24 mouse cellular contexts compared by ENCODE assay signal in genomic region chr2:28912961-28913360, GRCm38 (mm10). TPM values are rescaled to one million over a fixed set of nuclear protein-coding genes. Genes with fewer than 3 reads are reported as not detected.
DNase-seq lines count a peak whose midpoint lies in the region; ATAC-seq and TF ChIP-seq lines count a peak whose summit lies in the region.
"Had no signal": no experiment of that assay in that cellular context is flagged by ENCODE, and none has a peak within 500 bp of the region (broad histone marks: within the 10 kb centered on the region; RNA-seq: fewer than 3 reads in every experiment).

No protein-coding gene starts in this region.

- WGBS in forebrain, embryonic 10.5 days: 1% methylated on average over 4 of the region's 4 CpGs
- under 1% methylated on average over 4 of the region's 4 CpGs for WGBS in forebrain, embryonic 12.5 days
- WGBS in hindbrain, embryonic 13.5 days: under 1% methylated on average over 4 of the region's 4 CpGs
- WGBS in midbrain, embryonic 10.5 days: under 1% methylated on average over 4 of the region's 4 CpGs
- 5% methylated on average over 4 of the region's 4 CpGs for WGBS in midbrain, postnatal 0 days
- WGBS in liver, embryonic 11.5 days: 7% methylated on average over 4 of the region's 4 CpGs

- TF ChIP-seq CTCF in midbrain, postnatal 0 days (IDR thresholded peaks at IDR 0.05): no peak

- H3K4me2 ChIP-seq in forebrain, embryonic 12.5 days: no peak overlapping the region
- no peak overlapping the region for H3K4me2 ChIP-seq in hindbrain, embryonic 13.5 days
- peak overlapping the region; percentile 40 for H3K4me2 ChIP-seq in midbrain, postnatal 0 days (ENCODE audit: low read depth, low read length, poor library complexity, severe bottlenecking)
- no peak overlapping the region for H3K4me2 ChIP-seq in liver, embryonic 11.5 days
- H3K4me2 ChIP-seq: embryonic facial prominence, embryonic 13.5 days; heart, embryonic 12.5 days had no signal

- DNase-seq in forebrain, embryonic 10.5 days (ENCODE audit: extremely low spot score, low spot score): peak; percentile 33
- DNase-seq in midbrain, embryonic 10.5 days (ENCODE audit: low spot score): peak; percentile 48
- DNase-seq in midbrain, postnatal 0 days (ENCODE audit: low spot score): no peak
- DNase-seq in liver, embryonic 11.5 days (ENCODE audit: low spot score): no peak
- no peak for DNase-seq in layer of hippocampus, adult 9-10 months (ENCODE audit: low spot score)
- no peak for DNase-seq in lung, adult 18-20 months
- DNase-seq: adrenal gland, adult 8-10 months; cerebellum, adult 9-10 months; gastrocnemius, adult 2 months; heart, adult 11 months; heart, postnatal 14 days; liver; liver, postnatal 0 days; lung, postnatal 36 days had no signal

- H3K9me3 ChIP-seq in forebrain, embryonic 10.5 days: no peaks in the 10 kb centered on the region
- no peaks in the 10 kb centered on the region for H3K9me3 ChIP-seq in forebrain, embryonic 12.5 days
- no peaks in the 10 kb centered on the region for H3K9me3 ChIP-seq in hindbrain, embryonic 13.5 days
- H3K9me3 ChIP-seq in midbrain, embryonic 10.5 days (replicated peaks): no peaks in the 10 kb centered on the region
- no peaks in the 10 kb centered on the region for H3K9me3 ChIP-seq in midbrain, postnatal 0 days (ENCODE audit: low read length)
- no peaks in the 10 kb centered on the region for H3K9me3 ChIP-seq in liver, embryonic 11.5 days (ENCODE audit: control insufficient read depth, low read length)
- H3K9me3 ChIP-seq: embryonic facial prominence, embryonic 13.5 days; heart, embryonic 12.5 days had no signal

- no peaks in the 10 kb centered on the region for H3K36me3 ChIP-seq in forebrain, embryonic 10.5 days (replicated peaks)
- no peaks in the 10 kb centered on the region for H3K36me3 ChIP-seq in forebrain, embryonic 12.5 days (replicated peaks)
- H3K36me3 ChIP-seq in hindbrain, embryonic 13.5 days: no peaks in the 10 kb centered on the region
- no peaks in the 10 kb centered on the region for H3K36me3 ChIP-seq in midbrain, embryonic 10.5 days
- no peaks in the 10 kb centered on the region; the same call in 1 of the 2 replicates for H3K36me3 ChIP-seq in midbrain, postnatal 0 days (ENCODE audit: insufficient read depth, low read length)
- H3K36me3 ChIP-seq in liver, embryonic 11.5 days (ENCODE audit: control insufficient read depth, insufficient read depth, low read length): no peaks in the 10 kb centered on the region
- H3K36me3 ChIP-seq: embryonic facial prominence, embryonic 13.5 days; heart, embryonic 12.5 days had no signal

- peaks cover 63% of the 10 kb centered on the region for H3K4me1 ChIP-seq in forebrain, embryonic 10.5 days
- H3K4me1 ChIP-seq in forebrain, embryonic 12.5 days: peaks cover 55% of the 10 kb centered on the region
- H3K4me1 ChIP-seq in hindbrain, embryonic 13.5 days (replicated peaks): peaks cover 44% of the 10 kb centered on the region
- peaks cover 62% of the 10 kb centered on the region for H3K4me1 ChIP-seq in midbrain, embryonic 10.5 days
- no peaks in the 10 kb centered on the region; the same call in 1 of the 2 replicates for H3K4me1 ChIP-seq in midbrain, postnatal 0 days (ENCODE audit: insufficient read depth, low read length)
- H3K4me1 ChIP-seq in liver, embryonic 11.5 days (replicated peaks; ENCODE audit: control insufficient read depth, insufficient read depth, low read length): peaks cover 7% of the 10 kb centered on the region

- no peak overlapping the region for H3K27ac ChIP-seq in forebrain, embryonic 10.5 days
- no peak overlapping the region for H3K27ac ChIP-seq in forebrain, embryonic 12.5 days
- H3K27ac ChIP-seq in hindbrain, embryonic 13.5 days: no peak overlapping the region
- peak overlapping the region; percentile 84 for H3K27ac ChIP-seq in midbrain, embryonic 10.5 days (replicated peaks)
- peak overlapping the region; percentile 68; the same call in 1 of the 2 replicates for H3K27ac ChIP-seq in midbrain, postnatal 0 days (ENCODE audit: low read depth, low read length)
- H3K27ac ChIP-seq in liver, embryonic 11.5 days (ENCODE audit: low read depth, low read length): no peak overlapping the region
- H3K27ac ChIP-seq: embryonic facial prominence, embryonic 13.5 days; gastrocnemius, adult 2 months had no signal

- peaks cover 100% of the 10 kb centered on the region for H3K27me3 ChIP-seq in forebrain, embryonic 10.5 days (ENCODE audit: poor library complexity, severe bottlenecking)
- peaks cover 100% of the 10 kb centered on the region for H3K27me3 ChIP-seq in forebrain, embryonic 12.5 days
- H3K27me3 ChIP-seq in hindbrain, embryonic 13.5 days: peaks cover 97% of the 10 kb centered on the region
- H3K27me3 ChIP-seq in midbrain, embryonic 10.5 days (ENCODE audit: low read depth, poor library complexity, severe bottlenecking): peaks cover 100% of the 10 kb centered on the region
- peaks cover 49% of the 10 kb centered on the region for H3K27me3 ChIP-seq in midbrain, postnatal 0 days (ENCODE audit: insufficient read depth, low read length)
- H3K27me3 ChIP-seq in liver, embryonic 11.5 days (replicated peaks; ENCODE audit: control insufficient read depth, insufficient read depth, low read length): peaks cover 100% of the 10 kb centered on the region

- H3K9ac ChIP-seq in forebrain, embryonic 12.5 days: no peak overlapping the region
- H3K9ac ChIP-seq in hindbrain, embryonic 13.5 days: no peak overlapping the region
- peak overlapping the region; percentile 50 for H3K9ac ChIP-seq in midbrain, postnatal 0 days (replicated peaks; ENCODE audit: low read length, poor library complexity, severe bottlenecking)
- no peak overlapping the region for H3K9ac ChIP-seq in liver, embryonic 11.5 days (ENCODE audit: low read depth, low read length)
- H3K9ac ChIP-seq: embryonic facial prominence, embryonic 13.5 days; heart, embryonic 12.5 days; liver, postnatal 0 days had no signal

- no peak overlapping the region for H3K4me3 ChIP-seq in forebrain, embryonic 10.5 days
- H3K4me3 ChIP-seq in forebrain, embryonic 12.5 days (replicated peaks): no peak overlapping the region
- H3K4me3 ChIP-seq in hindbrain, embryonic 13.5 days: peak overlapping the region; percentile 15
- H3K4me3 ChIP-seq in midbrain, embryonic 10.5 days: peak overlapping the region; percentile 53
- peak overlapping the region; percentile 41 for H3K4me3 ChIP-seq in midbrain, postnatal 0 days (ENCODE audit: low read depth, low read length)
- H3K4me3 ChIP-seq in liver, embryonic 11.5 days (ENCODE audit: low read depth, low read length): no peak overlapping the region
- H3K4me3 ChIP-seq: embryonic facial prominence, embryonic 13.5 days; gastrocnemius, adult 2 months; heart, embryonic 12.5 days had no signal

- no peak for ATAC-seq in forebrain, embryonic 12.5 days (ENCODE audit: low FRiP score)
- no peak for ATAC-seq in hindbrain, embryonic 13.5 days (ENCODE audit: low FRiP score)
- no peak for ATAC-seq in midbrain, postnatal 0 days (ENCODE audit: low FRiP score)
- no peak for ATAC-seq in liver, embryonic 11.5 days (replicated peaks; ENCODE audit: low FRiP score)
- ATAC-seq: CD4-positive, CD25-positive, alpha-beta regulatory T cell, adult 4 months; inflammation-experienced regulatory T-cells, adult 6 months; liver, postnatal 0 days; Patski had no signal

RNA-seq across cellular contexts. Expression of gene Barhl1, which starts 3.5 kb away (rescaled TPM):
- polyA plus RNA-seq in forebrain, embryonic 10.5 days (2016; fragmentation: Nextera tagmentation; extraction: Ambion mirVana): 0.17 and 0.74 TPM in 2 replicates
- 4.4 and 5.7 TPM in 2 replicates for polyA plus RNA-seq in forebrain, embryonic 12.5 days (2016; fragmentation: Nextera tagmentation; extraction: Ambion mirVana)
- 11.4 and 17.1 TPM in 2 replicates for polyA plus RNA-seq in hindbrain, embryonic 13.5 days (2015; fragmentation: Nextera tagmentation; extraction: Ambion mirVana)
- 10.9 and 13.8 TPM in 2 replicates for polyA plus RNA-seq in midbrain, embryonic 10.5 days (2016; fragmentation: Nextera tagmentation; extraction: Ambion mirVana)
- 36.8 and 49.0 TPM in 2 replicates for total RNA-seq in midbrain, postnatal 0 days (2014; rRNA removed)
- 36.8 and 36.9 TPM in 2 replicates for polyA plus RNA-seq in midbrain, postnatal 0 days (2015; fragmentation: Nextera tagmentation; extraction: Ambion mirVana)
- not detected in 2 replicates for polyA plus RNA-seq in liver, embryonic 11.5 days (2014; fragmentation: Nextera tagmentation; extraction: Ambion mirVana)
- total RNA-seq: adrenal gland, adult 8-10 months; gastrocnemius, adult 2 months; heart, postnatal 14 days; megakaryocyte-erythroid progenitor cell, adult 5-6 weeks had no signal
- polyA plus RNA-seq: CD4-positive, CD25-positive, alpha-beta regulatory T cell, adult 4 months; embryonic facial prominence, embryonic 13.5 days; heart, embryonic 12.5 days; inflammation-experienced regulatory T-cells, adult 6 months; kidney, embryonic 14.5 days; liver, postnatal 0 days; urinary bladder, adult 2 months had no signal

Comparison
In these comparisons a context has a peak if more than half of its experiments do, and no peak if none do; other contexts are left out.
1. DNase-seq: peak in forebrain, embryonic 10.5 days (single experiment) and midbrain, embryonic 10.5 days (single experiment); none in midbrain, postnatal 0 days (single experiment), liver, embryonic 11.5 days (single experiment), layer of hippocampus, adult 9-10 months (single experiment) and lung, adult 18-20 months (0 of 2).
2. H3K27ac ChIP-seq: peak in midbrain, embryonic 10.5 days (single experiment) and midbrain, postnatal 0 days (single experiment); none in forebrain, embryonic 10.5 days (single experiment), forebrain, embryonic 12.5 days (single experiment), hindbrain, embryonic 13.5 days (single experiment) and liver, embryonic 11.5 days (single experiment).
3. H3K4me3 ChIP-seq: peak in hindbrain, embryonic 13.5 days (single experiment), midbrain, embryonic 10.5 days (single experiment) and midbrain, postnatal 0 days (single experiment); none in forebrain, embryonic 10.5 days (single experiment), forebrain, embryonic 12.5 days (single experiment) and liver, embryonic 11.5 days (single experiment).